Mouse (Mus musculus) C2C12 (cell line): ENCODE measurements around the gene H2-M10.6. TPM values are rescaled to one million over a fixed set of nuclear protein-coding genes. Genes with fewer than 3 reads are reported as not detected.
"Not testable (repeated sequence)": the region's sequence is repeated elsewhere in the genome, so short reads cannot be mapped to it uniquely, and the experiment has no call there.

Source experiments
- H3K27me3 ChIP-seq: one replicate; pipeline ENCODE4 v1.6.1; 2011; ENCODE audit not compliant: control insufficient read depth, insufficient read depth, insufficient read length
- H3K36me3 ChIP-seq: one replicate; pipeline ENCODE4 v1.6.1; 2011; ENCODE audit not compliant: control insufficient read depth, insufficient read depth
- H3K4me3 ChIP-seq: one replicate; pipeline ENCODE4 v1.5.1; 2011; ENCODE audit warnings: mild to moderate bottlenecking, control low read depth; ENCODE audit not compliant: poor library complexity, insufficient read depth, severe bottlenecking
- H3K79me2 ChIP-seq: one replicate; pipeline ENCODE4 v1.6.1; 2011; ENCODE audit not compliant: control insufficient read depth, insufficient read depth
- H3K79me3 ChIP-seq: one replicate; pipeline ENCODE4 v1.6.1; 2011; ENCODE audit warnings: low read depth, control low read depth
- H3ac ChIP-seq: one replicate; pipeline ENCODE3; 2011; ENCODE audit warnings: low read depth; ENCODE audit not compliant: control insufficient read depth, insufficient read length
- CEBPB ChIP-seq: IDR thresholded peaks from one replicate; pipeline ENCODE4 v1.6.1; 2011; ENCODE audit warnings: low read depth, mild to moderate bottlenecking, control low read depth, moderate library complexity
- CTCF ChIP-seq: IDR thresholded peaks from one replicate; pipeline ENCODE4 v1.5.1; 2011; ENCODE audit not compliant: control insufficient read depth, insufficient read depth, insufficient read length
- FOSL1 ChIP-seq: IDR thresholded peaks from one replicate; pipeline ENCODE4 v1.8.0; 2011; ENCODE audit warnings: mild to moderate bottlenecking, low read length; ENCODE audit not compliant: poor library complexity, insufficient read depth, severe bottlenecking
- MAX ChIP-seq: IDR thresholded peaks from one replicate; pipeline ENCODE4 v1.6.1; 2011; ENCODE audit warnings: mild to moderate bottlenecking, control low read depth
- MYOD1 ChIP-seq: IDR thresholded peaks from one replicate; pipeline ENCODE4 v1.6.1; 2011; ENCODE audit warnings: low read depth; ENCODE audit not compliant: control insufficient read depth, insufficient read length
- MYOG ChIP-seq: IDR thresholded peaks from one replicate; pipeline ENCODE4 v1.6.1; 2011; ENCODE audit not compliant: control insufficient read depth, insufficient read length; ENCODE audit errors: extremely low read depth
- USF1 ChIP-seq: IDR thresholded peaks from one replicate; pipeline ENCODE4 v1.6.1; 2011; ENCODE audit warnings: low read depth, mild to moderate bottlenecking, control low read depth, moderate library complexity
- long read RNA-seq, 2 experiments: library from polyadenylated mRNA; unstranded; transcript quantifications; one replicate each; pipeline ENCODE4 v2.0.0; 2019 to 2020
- polyA plus RNA-seq: library from polyadenylated mRNA; unstranded; fragments of >200 nt; fragmentation: generic; extraction: Trizol; gene quantifications from one replicate; pipeline ENCODE4 v1.2.1, GENCODE M21; 2012; ENCODE audit warnings: missing spikeins

H2-M10.6 gene
- not detected for polyA plus RNA-seq
- long read RNA-seq, experiment 1, result 0 reads
- long read RNA-seq, experiment 2, result 0 reads

GRCm38 (mm10) chr17:36811871-36812270, at the start of gene H2-M10.6:
Gene H2-M10.6 (plus strand): TSS chr17:36812171.
- Histone ChIP-seq H3K4me3 (no peak within 1 kb of the TSS), H3K79me2 (no peaks in the 10 kb centered on the region), H3ac (no peak within 1 kb of the TSS), H3K27me3 (no peaks in the 10 kb centered on the region), H3K79me3 (no peaks in the 10 kb centered on the region), H3K36me3 (no peaks in the 10 kb centered on the region)
- TF ChIP-seq MYOG, result no peak
- no peak for TF ChIP-seq USF1
- no peak for TF ChIP-seq MAX
- no peak for TF ChIP-seq CEBPB

DNA sequence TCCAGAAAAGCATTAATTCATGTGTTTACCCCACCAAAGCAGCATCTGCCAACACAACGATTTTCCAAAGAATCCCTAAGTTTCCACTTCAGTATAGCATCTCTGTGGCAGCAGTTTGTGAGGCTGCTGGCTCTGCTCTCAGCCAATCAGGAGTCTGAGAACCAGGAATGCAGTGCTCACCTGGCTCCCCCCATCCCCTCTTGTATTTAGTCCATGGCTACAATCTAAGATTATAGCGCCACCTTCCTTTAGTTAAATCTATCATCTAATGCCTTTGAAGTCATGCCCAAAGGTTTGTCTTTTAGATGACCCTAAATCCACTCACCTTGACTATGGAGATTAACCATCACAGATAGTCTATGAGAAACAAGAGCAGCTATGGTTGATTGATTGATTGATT, 48.2 kb upstream of the H2-M10.6 start:
- Histone ChIP-seq H3K79me2 (no peaks in the 10 kb centered on the region), H3K4me3 (no peak overlapping the region), H3ac (no peak overlapping the region), H3K79me3 (no peaks in the 10 kb centered on the region), H3K27me3 (no peaks in the 10 kb centered on the region), H3K36me3 (no peaks in the 10 kb centered on the region)
- TF ChIP-seq MAX (no peak), USF1 (no peak), FOSL1 (no peak), CEBPB (no peak), CTCF (no peak), MYOG (no peak)

GRCm38 (mm10) chr17:36764244-36764643, 47.7 kb upstream of the H2-M10.6 start:
- not testable (repeated sequence) for H3ac ChIP-seq, H3K79me3 ChIP-seq, H3K27me3 ChIP-seq, H3K4me3 ChIP-seq, H3K36me3 ChIP-seq, H3K79me2 ChIP-seq

GRCm38 (mm10) chr17:36765403-36765802, 46.6 kb upstream of the H2-M10.6 start:
- not testable (repeated sequence) for H3K4me3 ChIP-seq, H3K79me2 ChIP-seq, H3K79me3 ChIP-seq, H3K27me3 ChIP-seq, H3ac ChIP-seq, H3K36me3 ChIP-seq

GRCm38 (mm10) chr17:36772610-36773009, 39.4 kb upstream of the H2-M10.6 start, which contains the start of gene H2-M10.5:
Gene H2-M10.5 (plus strand): TSS chr17:36772910.
- not testable (repeated sequence) for H3K79me2 ChIP-seq, H3ac ChIP-seq, H3K36me3 ChIP-seq, H3K27me3 ChIP-seq, H3K4me3 ChIP-seq, H3K79me3 ChIP-seq

- no peak overlapping the region for H3K4me3 ChIP-seq
- no peaks in the 10 kb centered on the region for H3K79me3 ChIP-seq
- no peaks in the 10 kb centered on the region for H3K79me2 ChIP-seq
- TF ChIP-seq MAX (no peak), CTCF (no peak), USF1 (no peak), CEBPB (no peak), FOSL1 (no peak), MYOG (no peak), MYOD1 (no peak)
- H3K27me3 ChIP-seq, result no peaks in the 10 kb centered on the region
- no peak overlapping the region for H3ac ChIP-seq
- H3K36me3 ChIP-seq, result no peaks in the 10 kb centered on the region
These were observed 30.4 kb upstream of the H2-M10.6 start for GRCm38 (mm10) chr17:36781533-36781932.

- not testable (repeated sequence) for H3K79me2 ChIP-seq, H3ac ChIP-seq, H3K36me3 ChIP-seq, H3K27me3 ChIP-seq, H3K4me3 ChIP-seq, H3K79me3 ChIP-seq
These were observed 25.5 kb upstream of the H2-M10.6 start for GRCm38 (mm10) chr17:36786483-36786886.
